Mouse (Mus musculus): Measurements from ENCODE around the gene Ehd4.

DNA sequence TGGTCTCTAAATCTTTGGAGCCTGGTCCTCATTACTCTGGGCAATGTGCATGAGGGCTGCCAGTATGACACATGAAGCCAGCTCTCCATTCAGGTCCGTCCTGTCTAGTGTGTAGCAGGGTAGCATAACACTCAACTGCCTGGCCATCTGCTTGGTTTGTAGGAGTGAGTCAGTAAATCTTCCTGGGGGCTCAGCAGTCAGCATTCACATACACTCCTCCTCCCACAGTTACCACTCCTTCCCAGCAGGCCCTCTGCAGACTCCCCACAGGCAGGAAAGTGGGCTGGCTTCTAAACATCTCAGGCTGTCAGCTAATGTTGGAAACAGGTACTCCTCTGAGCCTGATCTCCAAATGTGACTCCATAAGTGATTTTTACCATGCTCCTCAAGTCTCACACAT, 30.3 kb downstream of the Ehd4 start:
- TF ChIP-seq CTCF (IDR thresholded peaks at IDR 0.05; ENCODE audit: insufficient read depth, low read length) (no peak), POLR2A (IDR thresholded peaks at IDR 0.05; ENCODE audit: borderline replicate concordance, extremely low read depth, low read depth, low read length) (no peak)

Data from lung, adult 2 months (tissue).